Mouse (Mus musculus): ENCODE measurements around the gene Peak1.

The Peak1 gene

GRCm38 (mm10) chr9:56314326-56314725 is 103.5 kb downstream of the Peak1 start:
- no peak for DNase-seq (ENCODE audit: low spot score)

GRCm38 (mm10) chr9:56309079-56309478 is 108.8 kb downstream of the Peak1 start:
- DNase-seq (ENCODE audit: low spot score) = no peak

- DNase-seq (ENCODE audit: low spot score) = no peak
These were observed 113.3 kb downstream of the Peak1 start for GRCm38 (mm10) chr9:56304526-56304925.

GRCm38 (mm10) chr9:56302921-56303465 is 114.9 kb downstream of the Peak1 start:
- DNase-seq (ENCODE audit: low spot score) = no peak

GRCm38 (mm10) chr9:56290019-56290418 is 127.8 kb downstream of the Peak1 start:
- no peak for DNase-seq (ENCODE audit: low spot score)

- DNase-seq (ENCODE audit: low spot score) = no peak
These were observed 135.4 kb downstream of the Peak1 start for GRCm38 (mm10) chr9:56282481-56282880.

GRCm38 (mm10) chr9:56273576-56273975 is 144.3 kb downstream of the Peak1 start:
- DNase-seq (ENCODE audit: low spot score) = no peak

- DNase-seq (ENCODE audit: low spot score) = no peak
These were observed 145.6 kb downstream of the Peak1 start for GRCm38 (mm10) chr9:56272247-56272598.

GRCm38 (mm10) chr9:56271326-56272246 is 146.3 kb downstream of the Peak1 start:
- DNase-seq (ENCODE audit: low spot score) = no peak

- DNase-seq (ENCODE audit: low spot score) = no peak
These were observed 148.8 kb downstream of the Peak1 start for GRCm38 (mm10) chr9:56269101-56269500.

- no peak for DNase-seq (ENCODE audit: low spot score)
These were observed 151.6 kb downstream of the Peak1 start for GRCm38 (mm10) chr9:56266200-56266815.

- DNase-seq (ENCODE audit: low spot score) = no peak
These were observed 152.2 kb downstream of the Peak1 start for GRCm38 (mm10) chr9:56265460-56266199.

GRCm38 (mm10) chr9:56265022-56265360 is 152.9 kb downstream of the Peak1 start:
- DNase-seq (ENCODE audit: low spot score) = no peak

- DNase-seq (ENCODE audit: low spot score) = peak; percentile 39
These were observed 153.4 kb downstream of the Peak1 start for GRCm38 (mm10) chr9:56264308-56265021.

- no peak for DNase-seq (ENCODE audit: low spot score)
These were observed 154.8 kb downstream of the Peak1 start for GRCm38 (mm10) chr9:56263055-56263454.

- DNase-seq (ENCODE audit: low spot score) = no peak
These were observed 157.3 kb downstream of the Peak1 start for GRCm38 (mm10) chr9:56260495-56261136.

- DNase-seq (ENCODE audit: low spot score) = no peak
These were observed 157.9 kb downstream of the Peak1 start for GRCm38 (mm10) chr9:56259790-56260494.

- DNase-seq (ENCODE audit: low spot score) = no peak
These were observed 159.5 kb downstream of the Peak1 start for GRCm38 (mm10) chr9:56258261-56258790.

- no peak for DNase-seq (ENCODE audit: low spot score)
These were observed 160.5 kb downstream of the Peak1 start for GRCm38 (mm10) chr9:56257227-56258000.
